Mouse (Mus musculus) megakaryocyte-erythroid progenitor cell, adult 5 weeks (primary cell): ENCODE measurements around the gene Atrnl1. TPM values are rescaled to one million over a fixed set of nuclear protein-coding genes. Genes with fewer than 3 reads are reported as not detected.

Experiments
- polyA plus RNA-seq: library from polyadenylated mRNA; stranded (reverse); fragments of >175 nt; gene quantifications from 2 replicates; pipeline ENCODE4 v1.2.3, GENCODE M21; 2012

Atrnl1 gene
- 1.9 and 2.4 TPM in 2 replicates for polyA plus RNA-seq

GRCm38 (mm10) chr19:57610476-57611261, at the start of gene Atrnl1:
TSS of gene Atrnl1 (plus strand) at chr19:57611034.

Other genes with a start within 250 kb of the Atrnl1 start
- gene Trub1, start 158.1 kb upstream of the Atrnl1 start, polyA plus RNA-seq: 9.5 and 9.7 TPM in 2 replicates